Comparison of ENCODE assay signal across 8 mouse cellular contexts in the genomic region with DNA sequence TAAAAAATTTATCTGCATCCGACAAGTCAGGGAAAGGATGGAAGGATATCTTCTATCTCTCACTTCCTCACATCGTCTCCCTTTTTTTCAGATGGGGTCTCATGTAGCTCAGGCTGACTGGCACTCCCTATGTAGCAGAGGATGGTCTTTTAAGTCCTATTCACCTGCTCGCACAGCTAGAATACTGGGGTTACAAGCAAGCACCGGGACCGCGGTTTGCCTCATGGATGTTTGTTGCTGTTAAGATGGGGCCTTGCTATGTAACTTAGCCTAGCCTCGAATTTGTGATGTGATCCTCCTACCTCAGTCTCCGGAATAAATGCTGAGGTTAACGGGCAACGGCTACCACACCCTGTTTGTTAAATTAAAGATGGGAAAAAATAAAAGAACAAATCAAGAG. TPM values are rescaled to one million over a fixed set of nuclear protein-coding genes. Genes with fewer than 3 reads are reported as not detected.
A peak's percentile ranks its signal among the peaks of the same experiment; 100 is the strongest.
DNase-seq lines count a peak whose midpoint lies in the region; ATAC-seq and TF ChIP-seq lines count a peak whose summit lies in the region.

No protein-coding gene starts in this region.

- peaks cover 29% of the 10 kb centered on the region for H3K36me3 ChIP-seq in heart, embryonic 13.5 days
- peaks cover 11 to 23% of the 10 kb centered on the region in 2 experiments for H3K36me3 ChIP-seq in MEL (ENCODE audit: control insufficient read depth in 1 of 2, insufficient read depth in 2 of 2, low read length in 2 of 2)
- H3K36me3 ChIP-seq in forebrain, embryonic 12.5 days (replicated peaks): peaks cover 28% of the 10 kb centered on the region
- peaks cover 29% of the 10 kb centered on the region for H3K36me3 ChIP-seq in limb, embryonic 12.5 days
- peaks cover 26% of the 10 kb centered on the region for H3K36me3 ChIP-seq in neural tube, embryonic 15.5 days

- H3K27me3 ChIP-seq in heart, embryonic 13.5 days (replicated peaks): no peaks in the 10 kb centered on the region
- no peaks in the 10 kb centered on the region for H3K27me3 ChIP-seq in MEL (ENCODE audit: control insufficient read depth in 1 of 2, insufficient read depth in 2 of 2, low read length in 2 of 2)
- no peaks in the 10 kb centered on the region for H3K27me3 ChIP-seq in forebrain, embryonic 12.5 days
- H3K27me3 ChIP-seq in limb, embryonic 12.5 days: no peaks in the 10 kb centered on the region
- H3K27me3 ChIP-seq in neural tube, embryonic 15.5 days (replicated peaks): no peaks in the 10 kb centered on the region

- DNase-seq in heart, postnatal 14 days: no peak
- no peak for DNase-seq in MEL (ENCODE audit: low read depth, low spot score)
- DNase-seq in gastrocnemius, postnatal 4 days (ENCODE audit: low spot score in 2 of 2): no peak
- DNase-seq in layer of hippocampus, postnatal 25 days (ENCODE audit: extremely low spot score in 1 of 2, low spot score in 1 of 2): no peak

- ATAC-seq in heart, embryonic 13.5 days (ENCODE audit: extremely low read depth, insufficient number of reproducible peaks, low FRiP score, low TSS enrichment): no peak
- ATAC-seq in forebrain, embryonic 12.5 days (ENCODE audit: low FRiP score): peak; percentile 36
- ATAC-seq in limb, embryonic 12.5 days (ENCODE audit: insufficient number of reproducible peaks, insufficient read depth, low FRiP score, low TSS enrichment, low read depth): peak; percentile 16; the same call in 1 of the 2 replicates
- ATAC-seq in neural tube, embryonic 15.5 days (ENCODE audit: low FRiP score): peak; percentile 22

- H3K4me1 ChIP-seq in heart, embryonic 13.5 days: peaks cover 29% of the 10 kb centered on the region
- peaks cover 0 to 14% of the 10 kb centered on the region in 2 experiments; a peak in 2 of 4 replicates for H3K4me1 ChIP-seq in MEL (ENCODE audit: control insufficient read depth in 1 of 2, insufficient read depth in 2 of 2, low read length in 2 of 2)
- H3K4me1 ChIP-seq in forebrain, embryonic 12.5 days: peaks cover 15% of the 10 kb centered on the region
- peaks cover 14% of the 10 kb centered on the region for H3K4me1 ChIP-seq in limb, embryonic 12.5 days (replicated peaks)
- H3K4me1 ChIP-seq in neural tube, embryonic 15.5 days: peaks cover 31% of the 10 kb centered on the region

- H3K79me2 ChIP-seq in MEL (ENCODE audit: control insufficient read depth, insufficient read depth, low read length, poor library complexity): peaks cover 30% of the 10 kb centered on the region

- peak overlapping the region; percentile 99 for H3K9ac ChIP-seq in heart, embryonic 13.5 days
- peak overlapping the region; percentile 98 for H3K9ac ChIP-seq in MEL (ENCODE audit: control insufficient read depth, low read depth, low read length, poor library complexity, severe bottlenecking)
- no peak overlapping the region for H3K9ac ChIP-seq in forebrain, embryonic 12.5 days
- H3K9ac ChIP-seq in limb, embryonic 12.5 days (replicated peaks): 0 out of 2 replicates have a peak overlapping the region, but pooled peaks have one; percentile 97
- peak overlapping the region; percentile 26 for H3K9ac ChIP-seq in neural tube, embryonic 15.5 days (replicated peaks)

- TF ChIP-seq EP300 in MEL (IDR thresholded peaks at IDR 0.05; ENCODE audit: low read depth in 1 of 2, low read length in 2 of 2): no peak

- TF ChIP-seq POLR2A in MEL (IDR thresholded peaks at IDR 0.05; ENCODE audit: control insufficient read depth in 1 of 2, insufficient read depth in 1 of 2, low read depth in 1 of 2, low read length in 2 of 2, poor library complexity in 1 of 2): no peak

- WGBS in heart, embryonic 13.5 days: 22% methylated on average over 10 of the region's 10 CpGs
- WGBS in forebrain, embryonic 12.5 days: 25% methylated on average over 10 of the region's 10 CpGs
- WGBS in limb, embryonic 12.5 days: 24% methylated on average over 10 of the region's 10 CpGs
- 19% methylated on average over 10 of the region's 10 CpGs for WGBS in neural tube, embryonic 15.5 days

- intact Hi-C loops in heart, postnatal 14 days (cut with DNase I): no loop called here

- no peak for TF ChIP-seq RAD21 in MEL (IDR thresholded peaks at IDR 0.05; ENCODE audit: low read depth, low read length)

- no peak for TF ChIP-seq CTCF in MEL (IDR thresholded peaks at IDR 0.05 in 2 of 3, conservative IDR thresholded peaks at IDR 0.05 in 1 of 3; ENCODE audit: control insufficient read depth in 1 of 3, insufficient read depth in 1 of 3, low read depth in 2 of 3, low read length in 3 of 3, poor library complexity in 1 of 3, severe bottlenecking in 1 of 3)

- H3K4me3 ChIP-seq in heart, embryonic 13.5 days: peak overlapping the region; percentile 96
- peak overlapping the region; percentile 42 to 92 for H3K4me3 ChIP-seq in MEL (ENCODE audit: control insufficient read depth in 1 of 2, insufficient read depth in 1 of 2, low read depth in 2 of 2, low read length in 2 of 2)
- peak overlapping the region; percentile 93 for H3K4me3 ChIP-seq in forebrain, embryonic 12.5 days (replicated peaks)
- peak overlapping the region; percentile 92 for H3K4me3 ChIP-seq in limb, embryonic 12.5 days (replicated peaks)
- peak overlapping the region; percentile 77 for H3K4me3 ChIP-seq in neural tube, embryonic 15.5 days (replicated peaks)

- no peaks in the 10 kb centered on the region for H3K9me3 ChIP-seq in heart, embryonic 13.5 days
- no peaks in the 10 kb centered on the region for H3K9me3 ChIP-seq in MEL (replicated peaks; ENCODE audit: insufficient read depth, low read length)
- no peaks in the 10 kb centered on the region for H3K9me3 ChIP-seq in forebrain, embryonic 12.5 days
- H3K9me3 ChIP-seq in limb, embryonic 12.5 days: no peaks in the 10 kb centered on the region
- H3K9me3 ChIP-seq in neural tube, embryonic 15.5 days (replicated peaks): no peaks in the 10 kb centered on the region

- no peak overlapping the region for H3K27ac ChIP-seq in heart, embryonic 13.5 days (replicated peaks)
- 0 out of 2 replicates have a peak overlapping the region, but pooled peaks have one; percentile 20 for H3K27ac ChIP-seq in MEL (ENCODE audit: control insufficient read depth, low read depth, low read length)
- H3K27ac ChIP-seq in forebrain, embryonic 12.5 days: no peak overlapping the region
- H3K27ac ChIP-seq in limb, embryonic 12.5 days: no peak overlapping the region
- no peak overlapping the region for H3K27ac ChIP-seq in neural tube, embryonic 15.5 days (replicated peaks)

- H3K4me2 ChIP-seq in heart, embryonic 13.5 days: peak overlapping the region; percentile 86
- peak overlapping the region; percentile 73 for H3K4me2 ChIP-seq in forebrain, embryonic 12.5 days
- H3K4me2 ChIP-seq in limb, embryonic 12.5 days: peak overlapping the region; percentile 73
- H3K4me2 ChIP-seq in neural tube, embryonic 15.5 days: peak overlapping the region; percentile 82

TF ChIP-seq in MEL, 35 proteins besides CTCF, POLR2A, EP300 and RAD21:
- TF ChIP-seq NRF1 (IDR thresholded peaks at IDR 0.05; ENCODE audit: insufficient read depth, low read depth, low read length, poor library complexity, severe bottlenecking) (no peak), TBP (IDR thresholded peaks at IDR 0.05; ENCODE audit: low read depth, low read length) (0 out of 2 replicates have a peak, but pooled peaks have one; percentile 38)

RNA-seq across cellular contexts. Expression of a gene that starts 0.4 kb away (rescaled TPM):
- 1.6 and 1.7 TPM in 2 replicates for polyA plus RNA-seq in heart, embryonic 13.5 days (2015; fragmentation: Nextera tagmentation; extraction: Ambion mirVana)
- under 1 TPM; 0.60 to 0.73 TPM for total RNA-seq in heart, postnatal 14 days (2021)
- 13.6 and 15.0 TPM in 2 replicates for total RNA-seq in MEL (2012; rRNA removed)
- 10 to 100 TPM in 1 of 2 experiments, not detected in 1; 40.4 TPM for polyA plus RNA-seq in MEL (2012; ENCODE audit: insufficient read depth in 1 of 2, insufficient read length in 2 of 2, low read depth in 1 of 2, low replicate concordance in 2 of 2, missing spikeins in 1 of 2)
- polyA plus RNA-seq in forebrain, embryonic 12.5 days (2016; fragmentation: Nextera tagmentation; extraction: Ambion mirVana): 4.3 and 4.5 TPM in 2 replicates
- 2.2 and 2.4 TPM in 2 replicates for polyA plus RNA-seq in limb, embryonic 12.5 days (2016; fragmentation: Nextera tagmentation; extraction: Ambion mirVana)
- 5.0 and 5.4 TPM in 2 replicates for polyA plus RNA-seq in neural tube, embryonic 15.5 days (2015; fragmentation: Nextera tagmentation; extraction: Ambion mirVana)
- total RNA-seq in gastrocnemius, postnatal 4 days (2021): 1 to 10 TPM; 2.1 to 2.2 TPM
- 1 to 10 TPM; 3.3 to 4.0 TPM for total RNA-seq in layer of hippocampus, postnatal 25 days (2021)

RNA-seq across cellular contexts. Expression of a gene that starts 0.6 kb away (rescaled TPM):
- 652 and 689 TPM in 2 replicates for polyA plus RNA-seq in heart, embryonic 13.5 days (2015; fragmentation: Nextera tagmentation; extraction: Ambion mirVana)
- 100 to 1,000 TPM; 297 to 302 TPM for total RNA-seq in heart, postnatal 14 days (2021)
- 2,034 and 2,314 TPM in 2 replicates for total RNA-seq in MEL (2012; rRNA removed)
- polyA plus RNA-seq in MEL (2012; ENCODE audit: insufficient read depth in 1 of 2, insufficient read length in 2 of 2, low read depth in 1 of 2, low replicate concordance in 2 of 2, missing spikeins in 1 of 2): 1,000 to 10,000 TPM in 1 of 2 experiments, not detected in 1; 1,572 TPM
- 730 and 741 TPM in 2 replicates for polyA plus RNA-seq in forebrain, embryonic 12.5 days (2016; fragmentation: Nextera tagmentation; extraction: Ambion mirVana)
- polyA plus RNA-seq in limb, embryonic 12.5 days (2016; fragmentation: Nextera tagmentation; extraction: Ambion mirVana): 970 and 1,024 TPM in 2 replicates
- polyA plus RNA-seq in neural tube, embryonic 15.5 days (2015; fragmentation: Nextera tagmentation; extraction: Ambion mirVana): 514 and 554 TPM in 2 replicates
- 100 to 1,000 TPM; 506 to 544 TPM for total RNA-seq in gastrocnemius, postnatal 4 days (2021)
- 100 to 1,000 TPM; 262 to 293 TPM for total RNA-seq in layer of hippocampus, postnatal 25 days (2021)

RNA-seq across cellular contexts. Expression of a gene that starts 6.7 kb away (rescaled TPM):
- 2.2 and 3.5 TPM in 2 replicates for polyA plus RNA-seq in heart, embryonic 13.5 days (2015; fragmentation: Nextera tagmentation; extraction: Ambion mirVana)
- 1 to 10 TPM; 1.9 to 5.0 TPM for total RNA-seq in heart, postnatal 14 days (2021)
- 2.0 and 2.7 TPM in 2 replicates for total RNA-seq in MEL (2012; rRNA removed)
- polyA plus RNA-seq in MEL (2012; ENCODE audit: insufficient read depth in 1 of 2, insufficient read length in 2 of 2, low read depth in 1 of 2, low replicate concordance in 2 of 2, missing spikeins in 1 of 2): 1 to 10 TPM in 1 of 2 experiments, not detected in 1; 3.8 TPM
- 3.1 and 4.4 TPM in 2 replicates for polyA plus RNA-seq in forebrain, embryonic 12.5 days (2016; fragmentation: Nextera tagmentation; extraction: Ambion mirVana)
- 3.6 TPM in 2 replicates for polyA plus RNA-seq in limb, embryonic 12.5 days (2016; fragmentation: Nextera tagmentation; extraction: Ambion mirVana)
- polyA plus RNA-seq in neural tube, embryonic 15.5 days (2015; fragmentation: Nextera tagmentation; extraction: Ambion mirVana): 2.6 and 5.1 TPM in 2 replicates
- total RNA-seq in gastrocnemius, postnatal 4 days (2021): 1 to 10 TPM; 3.6 to 5.5 TPM
- total RNA-seq in layer of hippocampus, postnatal 25 days (2021): 10 to 100 TPM; 16.5 to 18.1 TPM
